Mouse (Mus musculus): Measurements from ENCODE around the gene Fam234b. TPM values are rescaled to one million over a fixed set of nuclear protein-coding genes. Genes with fewer than 3 reads are reported as not detected.

Fam234b gene
- polyA plus RNA-seq, 1 experiment from 2014 or later, result 112 TPM

DNA sequence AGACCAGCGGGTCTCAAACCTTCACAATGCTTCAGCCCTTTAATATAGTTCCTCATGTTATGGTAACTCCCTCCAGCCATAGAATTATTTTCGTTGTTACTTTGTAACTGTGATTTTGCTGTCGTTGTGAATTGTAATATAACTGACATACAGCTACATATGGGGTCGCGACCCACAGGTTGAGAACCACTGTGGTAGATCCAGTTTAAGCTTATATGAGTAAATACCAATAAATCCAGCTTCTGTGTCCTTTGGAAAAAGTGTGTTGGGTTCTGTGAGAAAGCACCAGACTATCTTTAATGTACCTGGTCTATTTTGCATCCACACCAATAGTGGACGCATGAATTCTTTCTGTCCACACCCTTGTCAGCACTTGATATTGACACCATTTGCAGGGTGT lies 80.5 kb downstream of the Fam234b start:
- 90% methylated on average over 6 of the region's 6 CpGs for WGBS

DNA sequence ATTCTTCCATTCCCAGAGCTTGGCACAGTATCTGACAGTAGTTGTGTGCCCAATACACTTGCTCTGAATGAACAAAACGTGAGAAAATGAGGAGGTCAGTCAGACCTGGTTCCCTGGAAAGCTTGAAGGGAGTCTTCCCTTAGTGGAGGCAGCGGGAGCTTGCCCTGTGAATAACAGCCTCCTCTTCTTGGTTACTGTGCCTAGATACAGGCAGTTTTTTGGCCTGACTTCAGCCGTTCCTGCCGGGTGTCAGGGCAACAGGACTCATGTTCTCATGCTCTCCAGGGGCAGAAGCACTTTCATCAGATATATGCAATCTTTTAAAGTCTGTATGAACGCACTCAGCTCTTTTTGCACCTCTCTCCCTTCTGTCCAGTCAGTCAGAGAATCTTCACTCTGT lies 81.5 kb downstream of the Fam234b start:
- peak overlapping the region; percentile 19 for H3K4me2 ChIP-seq
- peak; percentile 77 for ATAC-seq (ENCODE audit: low FRiP score, low read depth)
- WGBS, result 57% methylated on average over 5 of the region's 5 CpGs
- 0 out of 2 replicates have a peak, but pooled peaks cover 8% of the 10 kb centered on the region for H3K4me1 ChIP-seq (replicated peaks)
- no peak overlapping the region for H3K9ac ChIP-seq
- H3K27me3 ChIP-seq, result no peaks in the 10 kb centered on the region
- H3K4me3 ChIP-seq, result 0 out of 2 replicates have a peak overlapping the region, but pooled peaks have one; percentile 11
- no peaks in the 10 kb centered on the region for H3K9me3 ChIP-seq
- H3K36me3 ChIP-seq, result no peaks in the 10 kb centered on the region
- peak overlapping the region; percentile 67 for H3K27ac ChIP-seq (replicated peaks)

More for the DNA sequence above, 80.5 kb downstream of the Fam234b start:
- no peaks in the 10 kb centered on the region for H3K9me3 ChIP-seq
- no peak for ATAC-seq (ENCODE audit: low FRiP score, low read depth)
- no peak overlapping the region for H3K27ac ChIP-seq (replicated peaks)
- H3K9ac ChIP-seq, result no peak overlapping the region
- no peak overlapping the region for H3K4me2 ChIP-seq
- H3K4me3 ChIP-seq, result no peak overlapping the region
- H3K27me3 ChIP-seq, result no peaks in the 10 kb centered on the region
- 0 out of 2 replicates have a peak, but pooled peaks cover 8% of the 10 kb centered on the region for H3K4me1 ChIP-seq (replicated peaks)
- no peaks in the 10 kb centered on the region for H3K36me3 ChIP-seq

- Histone ChIP-seq H3K9me3 (no peaks in the 10 kb centered on the region), H3K27me3 (no peaks in the 10 kb centered on the region), H3K4me3 (0 out of 2 replicates have a peak overlapping the region, but pooled peaks have one; percentile 11), H3K4me1 (replicated peaks) (0 out of 2 replicates have a peak, but pooled peaks cover 8% of the 10 kb centered on the region), H3K4me2 (peak overlapping the region; percentile 19), H3K9ac (no peak overlapping the region), H3K27ac (replicated peaks) (peak overlapping the region; percentile 67), H3K36me3 (no peaks in the 10 kb centered on the region)
- no peak for ATAC-seq (ENCODE audit: low FRiP score, low read depth)
- WGBS, result 33% methylated on average over 10 of the region's 10 CpGs
Observed at GRCm38 (mm10) chr6:135279856-135280255, 82.1 kb downstream of the Fam234b start.

- Histone ChIP-seq H3K9ac (no peak overlapping the region), H3K4me3 (no peak overlapping the region), H3K27ac (replicated peaks) (no peak overlapping the region), H3K9me3 (no peaks in the 10 kb centered on the region), H3K36me3 (no peaks in the 10 kb centered on the region), H3K27me3 (no peaks in the 10 kb centered on the region), H3K4me1 (replicated peaks) (0 out of 2 replicates have a peak, but pooled peaks cover 6% of the 10 kb centered on the region), H3K4me2 (no peak overlapping the region)
- ATAC-seq (ENCODE audit: low FRiP score, low read depth), result no peak
- 82% methylated on average over 4 of the region's 4 CpGs for WGBS
Observed at GRCm38 (mm10) chr6:135292391-135292790, 94.6 kb downstream of the Fam234b start.

DNA sequence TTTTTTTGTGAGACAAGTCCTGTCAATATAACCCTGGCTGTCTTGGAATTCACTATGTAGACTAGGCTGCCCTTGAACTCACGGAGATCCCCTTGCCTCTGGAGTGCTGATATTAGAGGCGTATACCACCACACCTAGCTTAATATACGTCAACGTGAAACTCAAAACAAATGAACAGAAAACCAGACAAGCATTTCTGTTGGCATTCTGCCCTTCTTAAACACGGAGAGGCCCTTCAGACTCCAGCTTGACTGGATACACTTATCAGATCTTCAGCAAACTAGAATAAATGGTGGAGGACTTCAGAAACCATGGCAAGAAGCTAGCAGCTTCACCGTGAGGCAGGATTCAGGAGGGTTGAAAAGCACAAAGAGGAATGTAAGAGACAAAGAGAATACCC lies 96.4 kb downstream of the Fam234b start:
- no peaks in the 10 kb centered on the region for H3K36me3 ChIP-seq
- WGBS, result 84% methylated on average over 6 of the region's 6 CpGs

More for the DNA sequence above, 96.4 kb downstream of the Fam234b start:
- Histone ChIP-seq H3K4me3 (no peak overlapping the region), H3K9me3 (no peaks in the 10 kb centered on the region), H3K4me2 (no peak overlapping the region), H3K27ac (replicated peaks) (no peak overlapping the region), H3K4me1 (replicated peaks) (0 out of 2 replicates have a peak, but pooled peaks cover 6% of the 10 kb centered on the region), H3K27me3 (no peaks in the 10 kb centered on the region), H3K9ac (no peak overlapping the region)
- no peak for ATAC-seq (ENCODE audit: low FRiP score, low read depth)

Other genes with a start within 250 kb of the Fam234b start
- gene Apold1, start 216.3 kb upstream of the Fam234b start, polyA plus RNA-seq (2015; fragmentation: Nextera tagmentation; extraction: Ambion mirVana), result 3.6 and 4.1 TPM in 2 replicates
- 70.5 and 76.2 TPM in 2 replicates for gene Ddx47, start 186.4 kb upstream of the Fam234b start, polyA plus RNA-seq (2015; fragmentation: Nextera tagmentation; extraction: Ambion mirVana)
- gene Gprc5a, start 132.3 kb upstream of the Fam234b start, polyA plus RNA-seq (2015; fragmentation: Nextera tagmentation; extraction: Ambion mirVana), result 0.34 and 0.64 TPM in 2 replicates
- gene Gprc5d, start 79.7 kb upstream of the Fam234b start, polyA plus RNA-seq (2015; fragmentation: Nextera tagmentation; extraction: Ambion mirVana), result not detected in 2 replicates
- 3.6 and 6.8 TPM in 2 replicates for gene Hebp1, start within 50 bp of the Fam234b start, polyA plus RNA-seq (2015; fragmentation: Nextera tagmentation; extraction: Ambion mirVana)
- 0.33 TPM in 1 of 2 replicates, not detected in the other for gene Gsg1, start 56.4 kb downstream of the Fam234b start, polyA plus RNA-seq (2015; fragmentation: Nextera tagmentation; extraction: Ambion mirVana)
- gene Pbp2, start 112.4 kb downstream of the Fam234b start, polyA plus RNA-seq (2015; fragmentation: Nextera tagmentation; extraction: Ambion mirVana), result 0.12 TPM in 1 of 2 replicates, not detected in the other
- gene Emp1, start 164.6 kb downstream of the Fam234b start, polyA plus RNA-seq (2015; fragmentation: Nextera tagmentation; extraction: Ambion mirVana), result 9.7 TPM in 2 replicates

Data from hindbrain, embryonic 15.5 days (tissue).